9 mouse cellular contexts compared by ENCODE assay signal in the genomic region with DNA sequence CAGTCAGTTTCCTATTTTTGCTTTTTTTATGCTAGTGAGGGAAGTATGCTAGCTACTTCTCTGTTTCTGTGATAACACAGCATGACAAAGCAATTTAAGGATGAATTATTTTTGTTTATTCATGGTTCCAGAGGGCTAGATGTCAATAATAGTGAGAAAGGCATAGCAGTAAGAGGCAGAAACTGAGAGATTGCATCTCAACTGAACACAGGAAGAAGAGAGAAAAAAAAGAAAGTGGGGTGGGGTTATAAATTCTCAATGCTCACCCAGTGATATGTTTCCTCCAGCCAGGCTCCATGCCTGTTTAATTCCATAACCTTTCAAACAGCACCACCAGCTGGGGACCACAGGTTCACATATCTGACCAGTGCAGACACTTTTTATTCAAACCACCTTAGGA. TPM values are rescaled to one million over a fixed set of nuclear protein-coding genes. Genes with fewer than 3 reads are reported as not detected.
DNase-seq lines count a peak whose midpoint lies in the region; ATAC-seq and TF ChIP-seq lines count a peak whose summit lies in the region.
"Had no signal": no experiment of that assay in that cellular context is flagged by ENCODE, and none has a peak within 500 bp of the region (broad histone marks: within the 10 kb centered on the region; RNA-seq: fewer than 3 reads in every experiment).

No protein-coding gene starts in this region.

- ATAC-seq in hindbrain, embryonic 11.5 days (ENCODE audit: low FRiP score), result no peak
- ATAC-seq in hindbrain, embryonic 13.5 days (ENCODE audit: low FRiP score), result no peak
- ATAC-seq in hindbrain, postnatal 0 days, result peak; percentile 76
- no peak for ATAC-seq in inflammation-experienced regulatory T-cells, adult 6 months

- no peaks in the 10 kb centered on the region for H3K9me3 ChIP-seq in hindbrain, embryonic 11.5 days (ENCODE audit: control insufficient read depth, low read length)
- no peaks in the 10 kb centered on the region for H3K9me3 ChIP-seq in hindbrain, embryonic 13.5 days
- no peaks in the 10 kb centered on the region for H3K9me3 ChIP-seq in hindbrain, postnatal 0 days (ENCODE audit: low read length)
- H3K9me3 ChIP-seq: midbrain, embryonic 12.5 days had no signal

- H3K36me3 ChIP-seq in hindbrain, embryonic 11.5 days (ENCODE audit: control insufficient read depth, insufficient read depth, low read length), result no peaks in the 10 kb centered on the region
- no peaks in the 10 kb centered on the region for H3K36me3 ChIP-seq in hindbrain, embryonic 13.5 days
- H3K36me3 ChIP-seq in hindbrain, postnatal 0 days (ENCODE audit: insufficient read depth, low read length), result no peaks in the 10 kb centered on the region
- H3K36me3 ChIP-seq: midbrain, embryonic 12.5 days had no signal

- TF ChIP-seq CTCF in hindbrain, postnatal 0 days (IDR thresholded peaks at IDR 0.05; ENCODE audit: low read depth), result peak; percentile 60

- H3K27me3 ChIP-seq in hindbrain, embryonic 11.5 days (ENCODE audit: control insufficient read depth, insufficient read depth, low read length), result no peaks in the 10 kb centered on the region
- H3K27me3 ChIP-seq in hindbrain, embryonic 13.5 days, result no peaks in the 10 kb centered on the region
- no peaks in the 10 kb centered on the region for H3K27me3 ChIP-seq in hindbrain, postnatal 0 days (ENCODE audit: insufficient read depth, low read length)
- H3K27me3 ChIP-seq: midbrain, embryonic 12.5 days had no signal

- no peak overlapping the region for H3K4me3 ChIP-seq in hindbrain, embryonic 11.5 days (ENCODE audit: low read depth, low read length)
- H3K4me3 ChIP-seq in hindbrain, embryonic 13.5 days, result no peak overlapping the region
- H3K4me3 ChIP-seq in hindbrain, postnatal 0 days (ENCODE audit: low read length), result no peak overlapping the region
- H3K4me3 ChIP-seq: midbrain, embryonic 12.5 days had no signal

- H3K4me2 ChIP-seq in hindbrain, embryonic 11.5 days (replicated peaks; ENCODE audit: low read depth, low read length), result no peak overlapping the region
- no peak overlapping the region for H3K4me2 ChIP-seq in hindbrain, embryonic 13.5 days
- no peak overlapping the region for H3K4me2 ChIP-seq in hindbrain, postnatal 0 days (ENCODE audit: low read depth, low read length)
- H3K4me2 ChIP-seq: midbrain, embryonic 12.5 days had no signal

- peak; percentile 26 for DNase-seq in hindbrain, embryonic 11.5 days (ENCODE audit: low spot score)
- DNase-seq in Muller cell, postnatal 12 days (ENCODE audit: inconsistent ontology term), result peak; percentile 17
- DNase-seq in cerebellum, postnatal 14 days, result peak; percentile 80 to 81
- peak; percentile 73 for DNase-seq in hindbrain, postnatal 0 days (ENCODE audit: low spot score)
- DNase-seq in lung, postnatal 36 days, result peak; percentile 12
- no peak for DNase-seq in thymus, postnatal 25 days

- H3K4me1 ChIP-seq in hindbrain, embryonic 11.5 days (replicated peaks; ENCODE audit: control insufficient read depth, insufficient read depth, low read length), result no peaks in the 10 kb centered on the region
- no peaks in the 10 kb centered on the region for H3K4me1 ChIP-seq in hindbrain, embryonic 13.5 days (replicated peaks)
- H3K4me1 ChIP-seq in hindbrain, postnatal 0 days (ENCODE audit: insufficient read depth, low read length), result no peaks in the 10 kb centered on the region
- H3K4me1 ChIP-seq: midbrain, embryonic 12.5 days had no signal

- H3K9ac ChIP-seq in hindbrain, embryonic 11.5 days (ENCODE audit: low read depth, low read length), result no peak overlapping the region
- no peak overlapping the region for H3K9ac ChIP-seq in hindbrain, embryonic 13.5 days
- H3K9ac ChIP-seq in hindbrain, postnatal 0 days (replicated peaks; ENCODE audit: low read length), result no peak overlapping the region
- H3K9ac ChIP-seq: midbrain, embryonic 12.5 days had no signal

- H3K27ac ChIP-seq in hindbrain, embryonic 11.5 days (ENCODE audit: low read depth, low read length), result no peak overlapping the region
- no peak overlapping the region for H3K27ac ChIP-seq in hindbrain, embryonic 13.5 days
- H3K27ac ChIP-seq in hindbrain, postnatal 0 days, result no peak overlapping the region
- H3K27ac ChIP-seq: midbrain, embryonic 12.5 days had no signal

RNA-seq across cellular contexts. Expression of a gene that starts 6.6 kb away (rescaled TPM):
- polyA plus RNA-seq in hindbrain, embryonic 11.5 days (2014; fragmentation: Nextera tagmentation; extraction: Ambion mirVana), result 6.2 and 7.4 TPM in 2 replicates
- 3.3 and 3.7 TPM in 2 replicates for polyA plus RNA-seq in hindbrain, embryonic 13.5 days (2015; fragmentation: Nextera tagmentation; extraction: Ambion mirVana)
- total RNA-seq in hindbrain, postnatal 0 days (2014; rRNA removed), result 0.58 and 1.9 TPM in 2 replicates
- polyA plus RNA-seq in hindbrain, postnatal 0 days (2015; fragmentation: Nextera tagmentation; extraction: Ambion mirVana), result 0.82 and 1.1 TPM in 2 replicates
- not detected for polyA plus RNA-seq in inflammation-experienced regulatory T-cells, adult 6 months (2017; shearing (Covaris generic))
